Mouse (Mus musculus) embryonic fibroblast, embryonic 13.5 days (primary cell): Measurements from ENCODE around the gene Hoxa3.

Source experiments
- CTCF ChIP-seq: IDR thresholded peaks from 2 replicates; pipeline ENCODE4 v1.5.1; 2011; ENCODE audit warnings: mild to moderate bottlenecking, control low read depth, low read length, moderate library complexity, borderline replicate concordance; ENCODE audit not compliant: insufficient read depth
- POLR2A ChIP-seq: IDR thresholded peaks from 2 replicates; pipeline ENCODE4 v1.6.1; 2011; ENCODE audit warnings: low read depth, mild to moderate bottlenecking, control low read depth, low read length, moderate library complexity

GRCm38 (mm10) chr6:52171331-52171730 lies 41.8 kb downstream of the Hoxa3 start:
- TF ChIP-seq CTCF (no peak), POLR2A (no peak)
